Mouse (Mus musculus): ENCODE measurements around the gene 4921507P07Rik. TPM values are rescaled to one million over a fixed set of nuclear protein-coding genes. Genes with fewer than 3 reads are reported as not detected.
"Not testable (repeated sequence)": the region's sequence is repeated elsewhere in the genome, so short reads cannot be mapped to it uniquely, and the experiment has no call there.

Gene 4921507P07Rik
- 0.98 and 1.1 TPM in 2 replicates for polyA plus RNA-seq (2015; fragmentation: Nextera tagmentation; extraction: Ambion mirVana)

- H3K4me3 ChIP-seq (replicated peaks): peak within 1 kb of the TSS; percentile 66
- H3K36me3 ChIP-seq: no peaks in the 10 kb centered on the region
- peaks cover 31% of the 10 kb centered on the region for H3K4me1 ChIP-seq
- no peaks in the 10 kb centered on the region for H3K9me3 ChIP-seq (replicated peaks)
- peak within 1 kb of the TSS; percentile 63 for H3K9ac ChIP-seq
- under 1% methylated on average over 58 of the region's 62 CpGs for WGBS
- H3K27me3 ChIP-seq: no peaks in the 10 kb centered on the region
- H3K4me2 ChIP-seq: peak within 1 kb of the TSS; percentile 99
- peak within 1 kb of the TSS; percentile 68 for H3K27ac ChIP-seq
- ATAC-seq (replicated peaks; ENCODE audit: low FRiP score): peak; percentile 98
These were observed at the start of gene 4921507P07Rik for GRCm38 (mm10) chr6:50596301-50597211. 4921507P07Rik (minus strand) TSS chr6:50596632.

- Histone ChIP-seq H3K36me3 (no peaks in the 10 kb centered on the region), H3K27ac (no peak overlapping the region), H3K4me1 (peaks cover 32% of the 10 kb centered on the region), H3K4me2 (no peak overlapping the region), H3K27me3 (no peaks in the 10 kb centered on the region), H3K9me3 (replicated peaks) (no peaks in the 10 kb centered on the region), H3K9ac (no peak overlapping the region), H3K4me3 (replicated peaks) (no peak overlapping the region)
- 63% methylated on average over 3 of the region's 3 CpGs for WGBS
- no peak for ATAC-seq (replicated peaks; ENCODE audit: low FRiP score)
These were observed 48.3 kb upstream of the 4921507P07Rik start for GRCm38 (mm10) chr6:50644701-50645100.

- H3K4me3 ChIP-seq (replicated peaks): no peak overlapping the region
- peaks cover 21% of the 10 kb centered on the region for H3K4me1 ChIP-seq
- H3K4me2 ChIP-seq: no peak overlapping the region
- no peaks in the 10 kb centered on the region for H3K36me3 ChIP-seq
- H3K27ac ChIP-seq: no peak overlapping the region
- WGBS: 43% methylated on average over 5 of the region's 5 CpGs
- no peaks in the 10 kb centered on the region for H3K9me3 ChIP-seq (replicated peaks)
- no peaks in the 10 kb centered on the region for H3K27me3 ChIP-seq
- ATAC-seq (replicated peaks; ENCODE audit: low FRiP score): 0 out of 2 replicates have a peak, but pooled peaks have one; percentile 25
- H3K9ac ChIP-seq: no peak overlapping the region
These were observed 45.5 kb upstream of the 4921507P07Rik start for GRCm38 (mm10) chr6:50641898-50642297.

GRCm38 (mm10) chr6:50640377-50640776 lies 43.9 kb upstream of the 4921507P07Rik start:
- no peak overlapping the region for H3K9ac ChIP-seq
- no peaks in the 10 kb centered on the region for H3K9me3 ChIP-seq (replicated peaks)
- no peak overlapping the region for H3K27ac ChIP-seq
- H3K4me3 ChIP-seq (replicated peaks): no peak overlapping the region
- peaks cover 21% of the 10 kb centered on the region for H3K4me1 ChIP-seq
- WGBS: 80% methylated on average over 4 of the region's 4 CpGs
- H3K36me3 ChIP-seq: no peaks in the 10 kb centered on the region
- no peak for ATAC-seq (replicated peaks; ENCODE audit: low FRiP score)
- no peaks in the 10 kb centered on the region for H3K27me3 ChIP-seq
- H3K4me2 ChIP-seq: no peak overlapping the region

GRCm38 (mm10) chr6:50639656-50640055 lies 43.2 kb upstream of the 4921507P07Rik start:
- Histone ChIP-seq H3K4me3 (replicated peaks) (no peak overlapping the region), H3K9me3 (replicated peaks) (no peaks in the 10 kb centered on the region), H3K9ac (no peak overlapping the region), H3K4me1 (peaks cover 18% of the 10 kb centered on the region), H3K27me3 (no peaks in the 10 kb centered on the region), H3K36me3 (no peaks in the 10 kb centered on the region), H3K4me2 (no peak overlapping the region), H3K27ac (no peak overlapping the region)
- ATAC-seq (replicated peaks; ENCODE audit: low FRiP score): no peak
- WGBS: 9% methylated on average over 2 of the region's 2 CpGs

- not testable (repeated sequence) for H3K36me3 ChIP-seq; H3K9ac ChIP-seq; H3K27me3 ChIP-seq; H3K27ac ChIP-seq; H3K4me1 ChIP-seq; H3K4me3 ChIP-seq (replicated peaks); H3K9me3 ChIP-seq (replicated peaks); ATAC-seq (replicated peaks; ENCODE audit: low FRiP score); H3K4me2 ChIP-seq
- 72% methylated on average over 2 of the region's 2 CpGs for WGBS
These were observed 29.7 kb upstream of the 4921507P07Rik start for GRCm38 (mm10) chr6:50626170-50626569.

DNA sequence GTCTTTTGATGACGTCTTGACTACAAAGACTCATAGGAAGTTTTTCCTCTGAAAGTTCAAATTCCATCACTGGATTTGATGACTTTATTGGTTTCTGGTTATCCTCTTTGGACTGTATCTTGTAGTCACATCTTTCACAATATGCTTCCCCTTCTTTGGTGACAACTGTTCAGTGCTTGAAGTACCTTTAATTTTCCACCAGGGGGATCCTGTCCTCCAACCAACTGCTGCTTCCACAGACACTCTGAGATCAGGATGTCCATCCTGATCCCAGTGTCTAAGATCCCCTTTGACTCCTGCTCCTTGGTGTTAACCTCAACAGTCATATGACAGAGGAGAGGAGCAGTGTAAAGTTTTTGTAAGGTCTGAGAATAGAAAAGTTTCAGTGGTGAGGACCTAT lies 21.8 kb upstream of the 4921507P07Rik start:
- WGBS: 92% methylated on average over 1 of the region's 1 CpGs
- H3K9me3 ChIP-seq (replicated peaks); H3K36me3 ChIP-seq; H3K27ac ChIP-seq; H3K4me1 ChIP-seq; H3K27me3 ChIP-seq; ATAC-seq (replicated peaks; ENCODE audit: low FRiP score); H3K9ac ChIP-seq; H3K4me2 ChIP-seq; H3K4me3 ChIP-seq (replicated peaks): not testable (repeated sequence)

DNA sequence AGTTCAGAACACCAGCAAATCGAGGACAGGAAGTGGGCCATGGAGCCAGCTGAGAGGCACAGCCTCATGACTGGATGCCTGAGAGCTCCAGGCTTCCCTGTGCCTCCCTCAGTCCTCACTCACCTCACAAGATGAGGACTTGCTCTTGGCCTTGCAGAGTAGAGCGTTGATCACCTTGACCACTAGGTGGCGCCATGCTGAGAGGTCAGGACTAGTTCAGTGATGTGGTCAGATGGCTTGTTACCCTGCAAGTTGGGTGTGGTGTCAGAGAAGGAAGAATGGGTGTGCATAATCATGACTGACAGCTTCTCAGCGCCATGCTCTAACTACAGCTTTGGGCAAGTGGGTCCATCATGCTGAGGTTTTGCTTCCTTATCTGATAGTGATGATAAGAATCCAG lies 5.2 kb upstream of the 4921507P07Rik start:
- 44% methylated on average over 4 of the region's 4 CpGs for WGBS
- no peak overlapping the region for H3K27ac ChIP-seq
- no peak overlapping the region for H3K4me3 ChIP-seq (replicated peaks)
- no peak for ATAC-seq (replicated peaks; ENCODE audit: low FRiP score)
- no peaks in the 10 kb centered on the region for H3K36me3 ChIP-seq
- H3K27me3 ChIP-seq: no peaks in the 10 kb centered on the region
- H3K9ac ChIP-seq: no peak overlapping the region
- no peaks in the 10 kb centered on the region for H3K9me3 ChIP-seq (replicated peaks)
- H3K4me1 ChIP-seq: peaks cover 22% of the 10 kb centered on the region
- no peak overlapping the region for H3K4me2 ChIP-seq

DNA sequence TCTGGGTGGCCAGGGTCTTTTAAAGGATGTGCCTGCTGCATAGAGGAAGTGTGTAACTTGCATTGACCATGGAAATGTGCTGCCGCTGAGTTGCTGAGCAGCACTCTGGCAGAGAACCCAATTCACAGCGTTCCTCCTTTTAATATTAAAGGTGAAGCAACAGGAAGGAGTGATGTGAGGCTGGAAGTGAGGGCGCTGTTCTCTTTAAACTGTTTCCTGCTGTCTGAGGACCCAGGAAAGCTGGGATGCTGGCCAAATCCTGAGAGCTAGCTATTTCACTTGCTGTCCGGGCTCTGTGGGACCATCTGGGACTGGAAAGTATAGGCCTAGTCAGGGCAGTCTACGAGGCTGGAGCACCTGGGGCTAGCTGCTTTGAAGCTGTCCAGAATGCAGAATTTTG lies 2.1 kb upstream of the 4921507P07Rik start:
- no peak for ATAC-seq (replicated peaks; ENCODE audit: low FRiP score)
- WGBS: 53% methylated on average over 5 of the region's 5 CpGs
- no peak overlapping the region for H3K9ac ChIP-seq
- H3K27ac ChIP-seq: peak overlapping the region; percentile 43
- no peaks in the 10 kb centered on the region for H3K36me3 ChIP-seq
- H3K4me2 ChIP-seq: no peak overlapping the region
- no peak overlapping the region for H3K4me3 ChIP-seq (replicated peaks)
- H3K9me3 ChIP-seq (replicated peaks): no peaks in the 10 kb centered on the region
- peaks cover 31% of the 10 kb centered on the region for H3K4me1 ChIP-seq
- no peaks in the 10 kb centered on the region for H3K27me3 ChIP-seq

- H3K4me1 ChIP-seq: peaks cover 31% of the 10 kb centered on the region
- no peaks in the 10 kb centered on the region for H3K36me3 ChIP-seq
- H3K27me3 ChIP-seq: no peaks in the 10 kb centered on the region
- no peak overlapping the region for H3K9ac ChIP-seq
- no peak overlapping the region for H3K4me3 ChIP-seq (replicated peaks)
- 89% methylated on average over 2 of the region's 2 CpGs for WGBS
- H3K27ac ChIP-seq: no peak overlapping the region
- H3K9me3 ChIP-seq (replicated peaks): no peaks in the 10 kb centered on the region
- no peak overlapping the region for H3K4me2 ChIP-seq
- ATAC-seq (replicated peaks; ENCODE audit: low FRiP score): no peak
These were observed 2.1 kb downstream of the 4921507P07Rik start for GRCm38 (mm10) chr6:50594372-50594771.

DNA sequence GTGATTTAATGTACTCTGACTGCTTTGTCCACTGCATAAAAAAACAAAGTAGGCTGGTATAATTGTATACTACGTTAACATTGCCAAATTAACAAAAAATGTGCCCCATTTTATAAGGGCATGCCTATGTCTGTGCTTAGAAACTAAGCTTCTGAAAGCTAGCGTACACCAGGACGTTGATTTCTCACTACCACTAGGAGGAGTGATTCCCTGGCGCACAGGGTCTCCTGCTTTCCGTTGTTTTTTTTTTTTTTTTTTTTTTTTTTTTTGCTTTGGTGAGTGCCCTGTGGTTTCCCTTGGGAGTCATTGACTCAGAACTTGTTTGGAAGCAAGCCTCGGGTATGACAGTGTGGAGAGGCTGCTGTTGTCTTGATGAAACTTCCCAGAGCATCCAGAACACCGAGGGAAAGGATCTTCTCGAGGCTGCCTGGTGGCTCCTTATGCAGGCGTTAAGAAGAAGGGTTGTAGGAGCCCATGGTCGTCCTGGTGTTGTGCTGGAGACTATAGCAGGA lies 3.0 kb downstream of the 4921507P07Rik start:
- WGBS: 67% methylated on average over 10 of the region's 10 CpGs
- no peak overlapping the region for H3K4me3 ChIP-seq (replicated peaks)
- no peaks in the 10 kb centered on the region for H3K27me3 ChIP-seq
- H3K36me3 ChIP-seq: no peaks in the 10 kb centered on the region
- no peaks in the 10 kb centered on the region for H3K9me3 ChIP-seq (replicated peaks)
- H3K4me1 ChIP-seq: peaks cover 25% of the 10 kb centered on the region
- no peak for ATAC-seq (replicated peaks; ENCODE audit: low FRiP score)
- H3K27ac ChIP-seq: no peak overlapping the region
- H3K9ac ChIP-seq: no peak overlapping the region
- no peak overlapping the region for H3K4me2 ChIP-seq

DNA sequence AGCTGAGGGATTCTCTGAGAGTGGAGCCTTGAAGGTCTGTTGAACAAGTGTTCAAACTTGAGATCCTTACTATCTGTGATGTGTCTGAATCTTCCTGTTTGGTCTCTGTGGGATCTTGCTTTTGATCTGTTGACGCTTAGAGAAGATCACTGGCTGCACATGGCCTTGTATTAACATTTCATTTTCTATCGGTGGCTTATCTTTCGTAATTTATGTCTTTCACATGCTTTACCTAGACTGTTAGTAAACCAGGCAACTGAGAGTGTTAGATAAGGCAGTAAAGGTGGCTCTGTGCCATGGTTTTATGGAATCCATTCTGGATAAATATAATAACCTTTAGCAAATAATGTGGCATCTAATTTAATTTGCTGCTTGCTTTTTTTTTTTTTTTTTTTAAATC lies 6.2 kb downstream of the 4921507P07Rik start:
- Histone ChIP-seq H3K4me1 (peaks cover 16% of the 10 kb centered on the region), H3K27ac (no peak overlapping the region), H3K9me3 (replicated peaks) (no peaks in the 10 kb centered on the region), H3K9ac (no peak overlapping the region), H3K4me2 (no peak overlapping the region), H3K36me3 (no peaks in the 10 kb centered on the region), H3K4me3 (replicated peaks) (no peak overlapping the region), H3K27me3 (no peaks in the 10 kb centered on the region)
- ATAC-seq (replicated peaks; ENCODE audit: low FRiP score): no peak
- 83% methylated on average over 3 of the region's 3 CpGs for WGBS
